Mouse (Mus musculus) kidney, postnatal 4 days (tissue): ENCODE results near the gene Pgbd5.
A peak's percentile ranks its signal among the peaks of the same experiment; 100 is the strongest.

Source experiments
- DNase-seq, 2 experiments: peaks; one replicate each; pipeline ENCODE4 v3.0.0; 2021; ENCODE audit warnings: mixed read lengths in 2 of 2

Pgbd5 gene

DNA sequence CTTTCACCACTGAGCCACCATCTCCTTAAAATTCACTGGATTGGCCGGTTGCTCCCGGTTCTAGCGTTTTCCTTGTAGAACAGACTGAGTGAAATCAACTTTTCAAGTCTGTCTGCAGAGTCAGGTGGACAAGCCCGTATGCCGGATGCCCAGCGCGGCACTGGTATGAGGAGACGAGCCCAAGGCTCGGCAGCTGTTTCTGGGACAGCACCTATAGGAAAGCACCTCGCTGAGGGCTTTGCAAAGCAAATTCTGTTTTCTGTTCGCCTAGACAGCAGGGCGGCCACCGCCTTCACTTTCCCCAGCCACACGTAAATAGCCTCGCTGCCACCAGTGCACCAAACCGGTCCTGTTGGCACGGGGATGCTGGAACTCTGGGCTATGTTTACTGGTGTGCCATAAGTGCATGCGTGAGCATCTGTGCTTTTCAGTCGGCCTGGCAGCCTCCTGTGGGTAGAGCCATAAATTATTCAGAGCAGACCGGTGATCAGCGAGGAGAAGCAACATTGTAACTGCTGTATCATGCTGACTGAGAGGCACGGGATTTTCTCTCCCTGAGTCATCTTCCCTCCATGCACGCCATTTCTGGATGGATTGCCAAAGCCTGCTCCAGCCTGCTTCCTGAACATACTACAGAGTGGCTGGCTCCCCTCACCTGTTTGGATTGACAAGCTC, 53.1 kb downstream of the Pgbd5 start:
- no peak for DNase-seq

DNA sequence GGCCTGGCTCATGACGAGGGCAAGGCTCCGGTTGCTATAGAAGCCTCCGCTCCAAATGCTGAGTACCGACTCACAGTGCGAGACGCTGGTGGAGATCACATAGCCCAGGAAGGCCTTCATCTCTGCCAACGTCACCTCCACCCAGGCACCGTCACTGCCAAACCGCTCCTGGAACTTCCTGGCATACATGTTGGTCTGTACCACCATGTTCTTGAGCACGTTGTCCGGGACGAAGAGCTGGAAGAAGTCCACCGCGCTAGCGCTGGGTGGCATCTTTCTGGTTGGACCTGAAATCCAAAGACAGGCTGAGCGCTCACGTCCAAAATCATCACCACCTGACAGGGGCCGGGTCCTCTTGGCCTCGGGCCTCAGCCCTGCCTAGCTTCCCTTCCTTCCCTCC, 55.1 kb downstream of the Pgbd5 start:
- no peak for DNase-seq

DNA sequence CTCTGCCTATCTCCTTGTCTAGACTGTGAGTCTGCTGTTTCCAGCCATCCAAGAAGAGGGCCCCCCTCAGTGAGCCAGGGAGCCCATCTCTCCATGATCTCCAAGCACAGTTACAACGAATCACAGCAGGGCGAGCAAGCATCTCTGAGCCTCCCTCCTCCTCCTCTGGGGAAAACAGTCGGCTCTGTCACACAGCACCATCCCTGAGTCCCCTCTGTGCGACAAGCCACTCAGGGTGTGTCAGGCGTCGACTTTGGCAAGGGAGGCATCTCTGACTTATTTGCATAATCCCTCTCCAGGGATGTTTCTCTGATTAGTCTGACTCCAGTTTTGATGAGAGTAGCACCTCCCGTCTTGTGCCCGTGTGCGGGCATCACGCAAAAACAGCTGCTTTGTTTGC, 57.2 kb downstream of the Pgbd5 start:
- DNase-seq: no peak

DNA sequence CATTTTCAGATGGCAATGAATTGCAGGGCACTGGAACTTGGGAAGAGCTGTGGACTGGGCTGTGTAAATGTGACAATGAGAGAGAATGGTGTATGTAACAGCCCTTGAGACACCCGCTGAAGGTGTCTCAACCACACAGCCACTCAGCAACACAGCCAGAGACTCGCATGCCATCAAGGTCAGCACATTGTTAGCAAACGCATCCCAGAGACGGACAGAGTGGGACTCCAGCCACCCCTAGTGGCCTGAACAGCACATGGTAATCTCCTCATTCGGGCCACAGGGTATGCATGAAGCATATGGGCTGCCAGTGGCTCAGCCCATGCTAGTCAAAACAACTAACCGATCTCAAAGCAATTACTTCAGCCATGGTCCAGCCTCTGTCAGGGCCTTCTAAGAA, 60.2 kb downstream of the Pgbd5 start:
- no peak for DNase-seq

DNA sequence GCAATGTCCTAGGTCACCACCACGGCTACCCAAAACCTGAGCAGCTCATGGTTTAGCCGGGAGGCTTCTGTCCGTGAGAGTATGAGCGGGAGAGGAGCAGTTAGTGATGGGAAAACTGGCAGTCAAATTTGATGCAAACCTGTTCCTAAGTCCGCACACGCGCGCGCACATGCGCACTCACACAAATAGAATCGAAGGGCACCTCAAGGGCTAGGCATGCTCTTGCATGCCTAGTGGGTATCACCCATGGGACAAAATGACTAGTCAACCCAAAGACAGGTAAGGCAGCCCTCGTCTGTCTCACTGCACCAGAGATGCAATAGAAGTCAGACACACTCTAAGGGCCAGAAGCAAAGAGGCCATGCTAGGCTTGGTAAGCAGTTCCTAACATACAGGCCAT, 63.1 kb downstream of the Pgbd5 start:
- DNase-seq: no peak

DNA sequence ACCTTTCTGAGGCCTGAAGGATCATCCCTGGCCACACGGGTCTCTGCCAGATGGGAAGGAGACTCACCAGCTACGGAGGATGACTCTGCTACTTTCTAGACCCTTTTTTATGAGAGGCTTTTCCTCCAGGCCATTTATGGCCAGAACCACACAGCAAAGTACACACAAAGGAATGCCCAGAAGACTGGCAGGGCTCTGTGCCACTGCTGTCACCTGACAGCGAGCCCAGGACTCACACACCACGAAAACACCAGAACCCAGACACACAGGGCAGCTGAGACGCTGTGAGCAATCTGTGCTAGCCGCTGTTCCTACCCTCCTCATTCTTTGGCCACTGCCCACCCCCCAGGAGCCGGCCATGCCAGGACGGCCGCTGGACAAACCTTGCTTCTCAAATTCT, 63.7 kb downstream of the Pgbd5 start:
- DNase-seq: no peak

DNA sequence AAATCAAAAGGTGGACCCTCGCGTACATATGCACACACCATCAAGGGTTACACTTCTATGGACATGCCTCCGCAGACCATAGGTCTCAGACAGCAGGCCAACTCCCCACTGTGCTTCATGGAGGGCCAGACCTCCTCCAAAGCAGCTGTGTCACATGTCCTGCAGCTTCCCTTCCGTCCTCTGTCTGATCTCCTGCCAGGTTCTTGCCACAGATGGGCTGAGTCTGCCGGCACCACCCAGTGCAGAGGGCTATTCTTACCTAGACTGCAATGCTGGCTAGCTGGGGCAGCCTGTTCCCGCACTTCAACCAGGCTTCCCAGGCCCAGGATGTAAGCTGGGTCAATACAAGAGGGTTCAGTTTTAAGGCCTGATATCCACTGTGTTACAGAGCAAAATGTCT, 64.3 kb downstream of the Pgbd5 start:
- DNase-seq: no peak

DNA sequence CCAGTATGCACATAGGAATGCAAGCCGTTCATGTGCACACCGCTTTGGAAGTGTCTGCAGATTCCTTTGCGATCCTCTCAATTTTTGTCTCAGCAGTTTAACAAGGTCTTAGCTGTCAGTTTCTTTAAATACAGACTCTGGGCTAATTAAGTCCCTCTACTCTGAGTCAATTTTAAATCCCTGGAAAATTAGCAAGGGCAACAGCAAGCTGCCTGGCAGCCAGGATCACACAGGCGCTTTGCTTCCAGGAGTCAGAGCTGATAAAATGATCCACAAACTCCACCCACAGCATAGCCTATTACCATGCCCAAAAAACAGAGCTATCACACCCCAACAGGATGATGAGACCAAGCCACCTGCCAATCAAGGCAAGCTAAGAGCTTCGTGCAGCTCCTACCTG, 65.7 kb downstream of the Pgbd5 start:
- no peak for DNase-seq

DNA sequence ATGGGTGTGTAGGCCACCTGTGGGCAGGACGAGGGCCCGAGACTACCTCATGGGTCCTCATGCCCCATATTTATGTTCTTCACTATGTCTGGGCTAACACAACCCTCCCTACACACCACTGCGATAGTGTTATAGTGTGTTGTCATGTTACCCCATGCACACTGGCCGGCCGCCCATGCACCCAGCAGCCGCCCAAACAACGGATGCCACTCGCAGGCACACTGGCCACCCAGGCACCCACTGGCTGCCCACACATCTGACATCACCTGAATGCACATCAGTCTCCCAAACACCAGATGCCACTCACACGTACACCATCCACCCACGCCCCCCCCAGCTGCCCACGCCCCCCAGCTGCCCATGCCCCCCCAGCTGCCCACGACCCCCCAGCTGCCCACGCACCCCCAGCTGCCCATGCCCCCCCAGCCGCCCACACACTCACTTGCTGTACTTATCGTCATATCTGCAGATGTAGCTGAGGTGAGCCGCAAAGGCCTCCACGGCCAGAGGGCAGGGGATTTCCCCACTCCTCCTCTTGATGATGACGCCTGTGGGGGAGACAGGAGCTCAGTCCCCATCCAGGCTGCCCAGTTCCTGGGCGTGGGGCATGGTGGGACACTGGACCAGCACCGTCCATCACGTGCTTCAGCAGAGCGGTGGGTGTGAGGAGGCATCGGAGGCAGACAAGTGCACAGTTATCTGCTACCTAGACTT, 67.9 kb downstream of the Pgbd5 start:
- DNase-seq: no peak

DNA sequence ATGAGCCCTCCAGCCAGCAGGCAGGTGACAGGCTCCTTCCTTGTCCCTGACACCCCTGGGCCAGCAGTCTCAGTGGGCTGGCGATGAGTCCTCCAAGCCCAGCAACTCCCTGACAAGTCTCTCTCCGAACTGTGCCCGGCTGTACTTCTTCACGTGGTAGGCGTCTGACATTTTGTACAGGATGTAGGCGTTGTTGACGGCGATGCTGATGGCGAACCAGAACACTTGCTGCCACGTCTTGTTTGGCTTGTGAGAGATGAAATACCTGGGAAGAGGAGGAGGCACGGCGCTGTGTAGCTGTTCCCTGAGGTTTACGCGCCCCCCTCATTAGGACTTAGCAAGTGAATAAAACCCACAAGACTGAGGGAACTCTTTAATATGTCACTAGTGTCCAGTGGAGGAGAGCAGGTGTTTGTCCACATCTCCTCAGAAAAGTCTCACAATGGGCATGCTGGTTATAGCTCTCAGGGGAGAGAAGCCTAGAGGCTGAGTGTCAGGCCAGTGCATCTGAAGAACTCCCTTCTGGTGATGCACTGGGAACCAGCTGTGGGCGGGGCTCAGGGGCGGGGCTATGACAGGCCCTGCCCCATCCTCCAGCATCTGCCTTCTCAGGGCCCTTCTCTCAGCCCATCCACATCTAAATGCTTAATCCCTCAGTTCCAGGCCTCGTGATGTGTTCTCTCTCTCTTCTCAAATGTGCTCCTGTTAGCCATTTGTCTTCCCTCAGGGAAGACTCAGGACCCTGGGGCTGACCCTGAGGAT, 68.9 kb downstream of the Pgbd5 start:
- DNase-seq: peak; percentile 25 to 47

DNA sequence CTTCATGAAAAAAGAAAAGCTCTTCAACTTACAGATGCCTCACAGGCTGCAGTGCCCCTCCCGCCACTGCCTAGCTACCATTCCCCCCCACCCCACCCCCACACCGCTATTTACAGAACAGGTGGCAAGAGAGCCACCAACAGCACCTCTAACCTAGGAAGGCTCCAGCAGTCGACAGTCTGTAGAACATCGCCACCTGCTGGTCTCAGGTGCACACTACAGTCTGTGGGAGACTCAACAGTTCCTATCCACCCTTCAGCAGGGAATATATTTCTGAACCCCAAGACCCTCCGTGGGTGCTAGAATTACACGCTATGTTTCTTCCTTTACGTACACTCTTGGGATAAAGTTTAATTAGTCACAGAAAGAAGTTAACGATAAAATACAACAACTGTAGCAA, 71.2 kb downstream of the Pgbd5 start:
- peak; percentile 85 for DNase-seq

DNA sequence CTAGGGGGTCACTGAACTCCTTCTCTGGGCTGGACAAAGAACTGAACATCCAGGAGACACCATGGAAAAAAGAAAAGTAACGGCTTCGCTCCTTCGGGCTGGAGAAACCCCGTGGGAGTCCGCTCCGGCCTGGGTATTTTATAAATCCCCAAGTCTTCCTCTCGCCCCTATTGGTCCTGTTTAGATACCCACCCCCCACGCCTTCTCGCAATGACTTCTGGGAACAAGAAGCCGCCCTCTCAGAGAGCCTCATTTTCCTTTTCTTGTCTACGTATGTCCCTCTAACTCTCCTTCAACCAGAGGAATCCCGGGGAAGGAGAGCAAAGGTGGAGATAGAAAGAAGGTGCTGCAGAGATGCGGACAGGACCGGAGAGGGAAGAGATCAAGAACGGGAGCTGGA, 76.1 kb downstream of the Pgbd5 start:
- DNase-seq: no peak

DNA sequence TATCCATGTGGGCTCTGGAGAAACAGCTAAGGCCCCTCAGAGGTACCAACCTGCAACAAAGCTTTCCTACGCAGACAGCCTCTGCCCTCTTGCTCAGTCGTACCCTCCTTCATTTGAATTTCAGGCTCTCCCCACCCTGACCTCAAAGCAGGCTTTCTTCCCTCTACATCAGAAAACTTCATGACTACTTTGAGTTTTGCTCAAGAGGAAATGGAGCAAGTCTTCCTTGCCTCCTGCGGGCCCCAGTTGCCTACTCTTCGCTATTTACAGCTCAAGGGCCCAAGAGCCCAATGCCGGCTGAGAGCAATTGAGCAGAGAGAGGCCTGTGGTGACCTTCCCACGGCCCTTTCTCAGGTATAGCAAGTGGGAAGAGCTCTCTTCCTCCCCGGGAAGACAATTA, 76.9 kb downstream of the Pgbd5 start:
- no peak for DNase-seq

DNA sequence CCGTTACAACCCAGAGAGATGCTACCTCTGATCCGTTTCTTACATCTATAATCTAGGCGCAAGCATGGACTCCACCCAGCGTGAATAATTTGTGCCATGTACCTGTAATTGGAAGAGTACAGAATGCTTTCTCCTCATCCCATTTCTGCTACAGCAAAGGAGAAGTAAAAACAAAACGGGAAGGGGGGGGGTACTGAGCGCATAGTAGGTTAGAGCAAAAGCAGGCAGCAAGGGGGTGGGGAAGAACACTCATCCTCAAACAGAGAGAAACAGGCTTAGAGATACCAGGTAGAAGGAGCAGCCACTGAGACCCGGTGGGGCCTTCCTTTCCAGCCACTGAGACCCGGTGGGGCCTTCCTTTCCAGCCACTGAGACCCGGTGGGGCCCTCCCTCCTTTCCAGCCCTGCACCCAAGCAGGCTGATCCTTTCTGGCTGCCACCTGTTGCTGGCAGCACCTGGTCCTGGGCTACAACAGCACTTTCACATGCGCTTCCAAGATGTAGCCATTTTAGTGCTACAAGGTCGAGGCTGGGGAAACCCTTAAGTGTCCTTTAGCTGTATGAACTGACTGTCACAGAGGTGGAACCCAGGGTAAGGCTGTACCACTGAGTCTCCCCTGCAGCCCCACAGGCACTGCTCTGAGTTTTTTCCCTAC, 77.6 kb downstream of the Pgbd5 start:
- no peak for DNase-seq

DNA sequence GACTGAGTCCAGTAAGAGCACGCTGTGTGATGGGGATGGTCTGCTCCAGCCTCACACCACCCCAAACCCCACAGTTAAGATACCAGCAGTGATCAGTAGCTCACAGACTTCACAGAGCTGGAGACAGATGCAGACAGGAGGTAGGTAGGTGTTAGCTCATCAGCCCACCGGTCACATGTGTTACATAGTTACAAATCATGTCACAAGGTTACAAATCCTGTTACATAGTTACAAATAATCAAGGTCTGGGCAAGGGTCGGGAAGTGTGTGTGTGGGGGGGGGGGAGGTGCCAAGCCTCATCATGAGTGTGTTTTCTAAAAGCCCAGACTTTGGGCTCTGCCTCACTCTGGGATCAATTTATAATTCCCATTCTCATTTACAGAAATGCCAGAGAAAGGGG, 78.5 kb downstream of the Pgbd5 start:
- DNase-seq: no peak

DNA sequence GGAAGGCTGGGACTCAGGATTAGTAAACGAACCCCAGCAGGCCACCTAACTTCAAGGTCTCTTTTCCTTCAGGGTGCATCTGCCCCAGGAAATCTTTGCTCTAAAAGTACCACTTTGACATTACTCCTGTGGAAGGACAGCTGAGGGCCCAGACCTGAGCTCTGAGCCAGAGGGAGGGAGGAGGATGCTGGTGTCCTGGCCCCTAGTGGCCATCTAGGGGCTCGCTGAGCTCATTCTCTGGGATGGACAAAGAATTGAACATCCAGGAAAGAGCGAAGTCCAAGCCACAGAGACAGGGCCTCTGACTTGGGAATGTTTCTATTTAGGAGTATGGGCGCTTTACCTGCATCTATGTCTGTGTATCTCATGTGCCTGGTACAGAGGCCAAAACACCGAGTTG, 87.8 kb downstream of the Pgbd5 start:
- no peak for DNase-seq

DNA sequence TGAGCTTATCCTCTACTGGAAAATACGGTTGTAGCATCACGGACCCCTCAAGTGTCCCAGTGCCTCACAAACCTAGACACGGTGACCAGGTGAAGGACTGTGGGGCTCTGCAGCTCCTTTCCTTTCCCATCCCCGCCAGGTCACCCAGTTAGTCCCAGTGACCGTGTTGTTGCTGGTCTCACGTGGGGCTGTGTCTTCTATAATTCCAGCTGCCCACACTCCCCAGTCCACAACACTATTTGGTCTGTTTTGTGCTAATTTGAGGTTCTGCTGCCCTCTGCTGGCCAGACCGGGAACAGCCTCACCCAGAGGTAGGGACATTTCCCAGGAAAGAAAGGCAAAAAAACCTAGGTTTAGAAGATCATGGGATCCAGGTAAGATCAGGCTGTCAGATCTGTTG, 89.8 kb downstream of the Pgbd5 start:
- peak; percentile 90 to 93 for DNase-seq

DNA sequence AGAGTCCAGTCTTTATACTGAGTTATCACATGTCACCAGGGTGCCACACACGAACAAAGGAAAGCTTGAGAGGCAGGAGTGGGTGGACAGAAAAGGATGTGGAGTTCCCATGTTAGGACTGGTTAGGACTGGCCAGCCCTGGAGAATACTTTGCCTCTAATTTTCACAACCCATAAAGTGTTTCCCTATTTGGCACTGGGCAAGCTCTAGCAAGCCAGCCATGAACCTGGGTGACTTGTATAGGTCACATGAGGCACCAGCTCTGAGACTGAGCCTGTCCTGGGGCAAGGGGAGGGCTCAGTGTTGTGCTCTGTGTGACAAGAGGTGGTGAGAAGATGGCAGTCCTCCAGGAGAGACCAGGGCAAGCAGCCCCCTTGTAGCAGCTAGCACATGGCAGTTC, 91.4 kb downstream of the Pgbd5 start:
- no peak for DNase-seq

DNA sequence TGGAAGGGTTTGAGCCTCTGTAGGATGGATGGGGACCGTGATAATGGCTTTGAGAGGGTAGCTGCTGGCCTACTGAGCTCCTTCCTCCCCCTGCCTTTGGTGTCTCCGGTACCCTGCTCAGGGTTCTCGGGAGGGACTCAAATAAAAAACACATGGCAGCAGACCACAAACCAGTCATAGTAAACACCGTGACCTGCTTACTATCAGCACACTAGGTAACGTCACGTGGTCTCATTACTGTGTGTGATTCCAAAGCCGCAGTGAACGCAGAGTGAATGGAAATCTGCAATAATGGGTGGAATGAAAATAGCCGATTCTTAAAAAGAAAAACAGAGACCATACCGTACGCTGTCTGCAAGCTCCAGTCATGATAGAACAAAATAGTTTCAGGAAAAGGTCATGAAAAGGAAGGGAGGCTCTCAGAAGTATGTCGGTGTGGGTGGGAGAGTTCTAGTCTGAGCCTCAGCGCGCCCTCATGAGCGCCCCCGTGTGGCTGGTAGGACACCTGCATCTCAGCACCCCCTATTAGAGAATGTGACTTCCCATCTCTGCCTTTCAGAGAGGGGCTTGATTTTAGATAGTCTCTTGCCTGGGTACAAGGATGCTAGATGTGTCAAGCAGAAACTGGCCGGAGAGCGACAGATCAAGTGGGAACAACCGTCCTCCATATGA, 92.5 kb downstream of the Pgbd5 start:
- peak; percentile 78 to 81 for DNase-seq

DNA sequence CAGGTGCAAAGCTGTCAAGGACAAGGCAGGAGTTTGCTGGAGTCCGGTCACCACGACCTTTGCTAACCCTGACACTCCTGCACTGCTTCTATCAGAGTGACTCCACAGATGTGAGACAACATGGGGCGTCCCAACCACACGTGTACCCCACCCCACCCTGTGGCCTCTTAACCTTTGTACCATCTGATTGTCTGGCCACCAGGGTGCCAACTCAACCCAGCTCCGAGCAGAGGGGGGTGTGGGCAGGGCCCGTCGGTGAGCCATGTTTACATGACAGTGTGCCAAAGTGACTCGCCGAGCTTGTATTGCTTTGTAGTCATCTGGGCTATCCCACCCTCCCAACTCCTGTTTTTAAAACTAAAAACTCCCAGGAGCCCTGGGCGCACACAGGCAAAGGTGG, 94.4 kb downstream of the Pgbd5 start:
- no peak for DNase-seq

DNA sequence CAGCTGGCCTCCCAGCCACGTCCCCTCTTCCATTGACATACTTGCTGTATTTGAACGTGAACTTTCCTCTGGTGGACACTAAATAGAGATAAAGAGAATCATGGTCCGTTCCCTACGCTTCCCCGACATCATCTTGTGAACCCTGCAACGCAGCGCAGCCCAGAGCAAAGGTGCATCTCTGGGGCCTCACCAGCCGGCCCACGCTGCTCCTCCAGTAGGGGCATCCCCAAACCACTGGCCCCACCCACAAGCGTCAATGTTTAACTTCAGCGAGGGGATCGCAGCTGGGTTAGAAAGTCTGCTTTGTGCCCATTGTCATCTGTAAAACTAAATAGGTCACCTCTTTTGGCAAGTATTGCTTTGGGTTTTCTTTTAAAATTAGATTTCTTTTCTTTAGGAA, 95.5 kb downstream of the Pgbd5 start:
- peak; percentile 58 to 69 for DNase-seq

DNA sequence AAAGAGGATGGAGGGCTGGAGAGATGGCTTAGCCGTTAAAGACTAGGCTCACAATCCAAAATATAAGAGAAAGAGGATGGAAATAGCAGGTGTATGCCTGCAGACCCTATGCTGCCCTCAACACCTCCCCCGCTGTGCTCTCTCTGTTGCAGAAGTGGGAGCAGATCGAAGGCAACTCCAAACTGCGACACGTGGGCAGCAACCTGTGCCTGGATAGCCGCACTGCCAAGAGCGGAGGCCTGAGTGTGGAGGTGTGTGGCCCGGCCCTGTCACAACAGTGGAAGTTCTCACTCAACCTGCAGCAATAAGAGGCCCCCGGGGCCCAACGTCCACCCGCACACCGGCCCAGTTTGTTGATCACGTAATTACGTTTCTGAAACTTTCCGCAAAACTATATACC, 96.3 kb downstream of the Pgbd5 start:
- DNase-seq: no peak
